Mouse (Mus musculus) cerebellum, adult 9-11 months (tissue): ENCODE data around the gene Htt.
"Not testable (repeated sequence)": the region's sequence is repeated elsewhere in the genome, so short reads cannot be mapped to it uniquely, and the experiment has no call there.

ENCODE experiments used
- DNase-seq: peaks from one replicate; pipeline ENCODE4 v3.0.0; 2022

Gene Htt

DNA sequence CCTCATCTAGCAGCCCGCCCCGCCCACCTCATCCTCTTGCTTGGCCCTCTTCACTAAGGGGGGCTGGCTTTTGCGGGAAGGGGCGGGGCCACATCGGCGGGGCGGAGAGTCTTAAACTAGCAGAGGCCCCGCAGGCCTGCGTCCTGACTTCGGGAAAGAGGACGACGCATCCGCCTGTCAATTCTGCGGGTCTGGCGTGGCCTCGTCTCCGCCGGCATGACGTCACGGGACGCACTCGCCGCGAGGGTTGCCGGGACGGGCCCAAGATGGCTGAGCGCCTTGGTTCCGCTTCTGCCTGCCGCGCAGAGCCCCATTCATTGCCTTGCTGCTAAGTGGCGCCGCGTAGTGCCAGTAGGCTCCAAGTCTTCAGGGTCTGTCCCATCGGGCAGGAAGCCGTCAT lies at the start of gene Htt:
Htt (plus strand) TSS at position 232 of the 400 bp plus-strand sequence.
- DNase-seq: peak; percentile 98

DNA sequence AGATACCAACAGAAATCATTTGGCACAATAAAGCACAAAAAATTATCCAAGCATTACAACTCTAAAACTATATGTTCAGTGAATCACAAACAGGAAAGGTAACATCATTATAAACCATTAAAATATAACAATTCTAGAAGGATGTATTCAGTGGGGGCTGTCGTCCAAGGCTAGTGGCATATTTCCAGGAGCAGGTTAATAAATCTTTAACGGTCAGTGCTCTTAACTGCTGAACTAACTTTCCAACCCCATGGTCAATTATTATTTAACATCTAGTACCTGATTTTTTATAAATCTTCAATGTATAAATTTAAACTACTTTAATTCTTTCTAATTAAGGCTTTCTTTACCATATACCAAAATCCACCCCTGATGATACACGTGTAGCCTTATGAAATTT lies 47.2 kb upstream of the Htt start:
- not testable (repeated sequence) for DNase-seq

DNA sequence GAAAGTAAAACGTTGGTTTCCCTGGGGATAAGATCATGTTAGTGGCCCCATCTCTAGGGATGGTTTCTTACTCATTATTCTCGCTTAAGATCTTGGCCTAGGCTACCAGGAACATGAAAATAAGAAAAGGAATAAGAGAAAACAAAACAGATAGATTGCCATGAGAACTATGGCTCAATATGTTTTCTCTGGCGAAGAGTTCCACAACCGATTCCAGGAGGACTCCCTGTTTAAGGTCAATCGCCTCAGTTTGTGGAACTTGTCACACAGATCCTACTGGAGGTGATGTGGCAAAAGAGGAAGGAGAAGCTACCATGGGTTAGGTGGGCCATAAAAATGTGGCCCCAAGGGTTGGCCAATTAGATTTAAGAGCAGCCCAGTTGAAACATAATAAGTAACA lies 46.7 kb upstream of the Htt start:
- DNase-seq: no peak

DNA sequence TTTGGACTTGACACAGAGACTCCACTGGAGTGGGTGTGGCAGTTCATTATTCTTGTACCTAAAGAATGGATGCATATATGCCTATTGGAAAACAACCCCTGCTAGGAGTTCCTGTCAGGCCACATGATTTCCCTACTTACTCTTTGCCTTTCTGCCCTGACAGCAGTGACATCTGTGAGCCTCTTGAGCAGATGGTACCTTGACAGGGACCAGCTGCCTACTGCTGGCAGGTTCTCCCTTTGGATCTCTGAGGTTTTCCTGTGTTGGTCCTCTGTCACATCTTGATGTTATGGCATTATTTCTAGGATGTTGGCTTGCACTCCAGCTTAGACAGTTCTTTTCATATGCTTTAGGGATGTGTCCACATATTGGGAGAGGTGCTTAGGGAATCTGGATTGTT lies 32.4 kb upstream of the Htt start:
- peak; percentile 22 for DNase-seq

DNA sequence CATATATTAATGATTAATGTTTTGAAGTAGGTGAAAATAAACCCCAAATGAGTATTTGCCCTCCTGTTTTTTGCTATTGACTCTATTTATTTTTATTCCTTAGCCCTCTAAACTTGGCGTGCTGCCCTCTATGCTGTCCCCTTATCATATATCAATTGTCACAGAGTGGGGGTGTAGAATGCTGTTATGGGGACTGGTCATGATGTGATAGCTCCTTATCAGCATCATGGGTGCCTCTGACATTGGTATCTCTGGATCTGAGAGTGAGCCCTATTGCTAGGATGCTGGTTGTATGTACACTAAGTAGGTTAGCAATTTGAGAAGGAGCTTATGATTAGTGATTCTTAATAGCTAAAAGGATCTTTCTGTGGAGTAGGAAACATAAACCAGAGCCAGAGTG lies 31.3 kb upstream of the Htt start:
- DNase-seq: no peak

DNA sequence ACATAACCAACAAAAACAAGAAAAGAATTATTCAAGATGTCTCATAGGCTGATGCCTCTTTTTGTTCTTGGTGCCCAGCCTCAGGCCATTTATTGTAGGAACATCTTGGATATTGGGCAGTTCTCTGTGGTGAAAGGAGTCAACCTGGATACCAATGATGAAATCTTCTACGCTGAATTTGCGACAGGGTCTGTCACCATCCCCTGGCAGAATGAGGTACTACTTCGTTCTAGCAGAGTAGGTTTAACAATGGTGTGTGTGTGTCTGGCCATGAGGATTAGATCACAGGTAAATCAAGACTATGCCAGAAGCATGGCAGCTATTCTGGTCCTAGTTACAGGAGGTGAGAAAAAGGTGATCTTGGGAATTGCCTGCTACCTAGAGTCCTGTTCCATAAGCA lies 10.1 kb upstream of the Htt start:
- no peak for DNase-seq

DNA sequence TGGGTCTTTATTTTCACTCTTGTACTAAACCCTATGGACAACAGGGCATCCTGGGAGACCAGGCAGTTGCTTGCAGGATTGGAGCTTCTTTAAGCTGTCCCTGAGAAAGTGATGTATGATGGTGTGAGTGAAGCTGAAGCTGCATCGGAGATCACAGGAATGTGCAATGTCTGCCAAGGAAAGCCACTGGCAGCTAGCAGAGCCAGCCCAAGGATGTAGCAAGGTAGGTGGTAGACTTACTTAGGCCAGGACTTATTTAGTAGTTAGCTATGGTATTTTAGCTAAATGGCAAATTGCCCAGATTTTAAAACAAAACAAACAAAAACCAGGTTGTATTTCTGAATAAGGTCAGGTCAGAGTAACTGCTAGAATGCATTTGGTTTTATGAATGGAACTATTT lies 2.8 kb upstream of the Htt start:
- DNase-seq: no peak

DNA sequence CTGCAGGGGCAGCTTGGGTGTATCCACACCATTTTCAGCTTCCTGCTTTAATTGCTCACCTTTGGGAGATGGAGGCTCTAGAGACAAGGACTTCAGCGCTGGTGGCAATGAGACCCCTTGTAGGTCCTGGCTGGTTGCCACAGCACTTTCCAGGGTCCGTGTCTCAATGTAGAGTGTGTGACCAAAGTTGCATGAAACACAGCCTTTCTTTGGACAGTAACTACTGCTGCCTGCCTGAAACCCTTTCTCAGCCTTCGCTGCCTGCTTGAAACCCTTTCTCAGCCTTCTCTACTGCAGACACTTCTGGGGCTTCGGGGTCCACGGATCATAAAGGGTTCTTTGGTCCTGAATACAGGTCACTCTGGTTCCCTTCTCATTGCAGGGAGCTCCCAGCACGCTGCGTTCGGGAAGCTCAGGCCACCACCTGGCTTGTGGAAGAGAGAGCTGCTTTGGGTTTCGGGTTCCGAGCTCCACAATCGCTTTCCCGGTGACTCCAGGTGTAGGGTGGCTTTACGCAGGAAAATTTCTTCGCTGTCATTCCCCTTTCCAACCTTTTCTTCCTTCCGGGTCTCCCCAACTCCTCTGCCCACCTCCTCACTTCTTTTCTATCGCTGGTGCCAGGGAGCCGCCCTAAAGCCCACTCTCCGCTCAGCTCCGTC lies 561 bp upstream of the Htt start:
- DNase-seq: peak; percentile 61

DNA sequence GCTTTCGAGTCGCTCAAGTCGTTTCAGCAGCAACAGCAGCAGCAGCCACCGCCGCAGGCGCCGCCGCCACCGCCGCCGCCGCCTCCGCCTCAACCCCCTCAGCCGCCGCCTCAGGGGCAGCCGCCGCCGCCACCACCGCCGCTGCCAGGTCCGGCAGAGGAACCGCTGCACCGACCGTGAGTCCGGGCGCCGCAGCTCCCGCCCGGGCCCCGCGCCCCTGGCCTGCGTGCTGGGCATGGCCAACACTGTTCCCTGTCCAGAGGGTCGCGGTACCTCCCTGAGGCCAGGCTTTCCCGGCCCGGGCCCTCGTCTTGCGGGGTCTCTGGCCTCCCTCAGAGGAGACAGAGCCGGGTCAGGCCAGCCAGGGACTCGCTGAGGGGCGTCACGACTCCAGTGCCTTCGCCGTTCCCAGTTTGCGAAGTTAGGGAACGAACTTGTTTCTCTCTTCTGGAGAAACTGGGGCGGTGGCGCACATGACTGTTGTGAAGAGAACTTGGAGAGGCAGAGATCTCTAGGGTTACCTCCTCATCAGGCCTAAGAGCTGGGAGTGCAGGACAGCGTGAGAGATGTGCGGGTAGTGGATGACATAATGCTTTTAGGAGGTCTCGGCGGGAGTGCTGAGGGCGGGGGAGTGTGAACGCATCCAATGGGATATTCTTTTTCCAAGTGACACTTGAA lies 533 bp downstream of the Htt start:
- DNase-seq: peak; percentile 68

DNA sequence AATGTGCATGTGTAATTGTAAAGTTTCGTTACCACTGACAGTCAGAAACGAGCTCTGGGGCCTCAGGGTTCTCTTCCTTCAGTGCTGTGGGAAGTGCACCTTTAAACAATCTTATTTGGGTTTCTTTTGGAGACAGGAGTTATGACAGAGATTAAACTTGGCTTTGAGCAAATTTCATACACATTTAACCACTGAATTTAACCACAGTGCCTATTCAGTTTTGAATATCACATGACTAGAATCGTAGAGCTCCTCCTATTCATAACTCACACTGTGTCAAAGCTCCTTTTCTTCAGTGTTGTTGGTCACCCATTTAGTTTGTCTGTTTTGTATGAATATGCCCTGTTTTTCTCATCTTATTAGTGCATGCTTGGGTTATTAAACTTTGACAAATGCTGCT lies 10.3 kb downstream of the Htt start:
- no peak for DNase-seq

DNA sequence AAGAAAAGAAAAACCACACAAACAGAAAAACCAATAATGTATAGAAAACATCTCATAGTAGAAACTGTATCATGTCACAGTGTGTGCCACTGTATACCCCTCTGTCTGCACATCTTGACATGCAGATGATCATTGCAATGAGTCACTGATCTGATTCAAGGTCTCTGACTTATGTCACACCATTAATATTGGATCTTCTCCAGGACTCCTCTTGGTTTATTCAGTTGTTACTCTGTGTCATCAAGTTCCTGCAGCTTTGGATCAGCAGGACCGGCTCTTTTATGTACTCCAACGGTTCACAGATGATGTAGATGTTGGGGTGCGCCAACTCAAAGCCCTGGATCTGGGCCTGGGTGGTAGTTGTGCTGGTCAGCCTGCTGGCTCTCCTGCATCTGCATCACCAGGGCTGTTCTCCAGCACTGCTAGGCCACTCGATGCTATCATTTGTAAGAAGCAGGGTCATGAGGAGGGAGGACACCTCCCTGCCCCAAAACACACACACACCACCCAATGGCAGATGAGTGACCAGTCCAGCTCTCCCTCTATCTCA lies 11.2 kb downstream of the Htt start:
- DNase-seq: no peak

DNA sequence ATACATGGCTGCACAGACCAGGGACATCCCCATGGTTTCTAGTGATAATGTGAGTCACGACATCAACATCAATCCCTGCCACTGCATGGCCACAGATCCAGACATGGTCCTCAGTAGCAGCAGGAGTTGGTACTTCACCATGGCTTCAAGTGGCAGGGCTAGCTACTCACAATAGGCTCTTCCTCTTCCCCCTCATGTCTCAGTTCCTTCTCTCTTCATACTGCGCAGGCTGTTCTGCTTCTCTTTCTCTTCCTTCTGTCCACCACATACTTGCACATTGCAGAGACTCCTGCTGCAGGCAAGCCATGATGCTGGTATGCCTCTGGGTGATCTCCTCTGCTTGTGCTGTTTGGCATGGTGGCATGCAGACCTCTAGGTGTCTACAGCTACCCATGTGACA lies 11.9 kb downstream of the Htt start:
- no peak for DNase-seq

DNA sequence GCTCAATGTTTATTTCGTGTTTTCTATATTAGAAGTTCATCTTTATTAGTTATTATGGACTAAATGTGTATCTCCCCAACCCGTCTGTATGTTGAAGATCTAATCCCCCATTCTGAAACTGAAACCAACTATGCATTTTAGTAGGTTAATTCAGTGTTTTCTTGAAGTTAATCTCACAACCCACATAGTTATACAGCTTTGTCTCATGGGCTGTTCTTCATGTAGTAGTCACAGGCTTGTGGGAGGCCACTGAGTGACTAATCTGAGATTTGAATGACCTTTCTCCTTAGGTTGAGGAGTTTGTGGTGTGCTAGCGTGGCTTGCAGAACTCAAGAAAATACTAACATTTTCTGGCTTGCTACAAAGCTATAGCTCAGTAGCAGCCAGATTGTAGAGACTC lies 23.5 kb downstream of the Htt start:
- DNase-seq: no peak

DNA sequence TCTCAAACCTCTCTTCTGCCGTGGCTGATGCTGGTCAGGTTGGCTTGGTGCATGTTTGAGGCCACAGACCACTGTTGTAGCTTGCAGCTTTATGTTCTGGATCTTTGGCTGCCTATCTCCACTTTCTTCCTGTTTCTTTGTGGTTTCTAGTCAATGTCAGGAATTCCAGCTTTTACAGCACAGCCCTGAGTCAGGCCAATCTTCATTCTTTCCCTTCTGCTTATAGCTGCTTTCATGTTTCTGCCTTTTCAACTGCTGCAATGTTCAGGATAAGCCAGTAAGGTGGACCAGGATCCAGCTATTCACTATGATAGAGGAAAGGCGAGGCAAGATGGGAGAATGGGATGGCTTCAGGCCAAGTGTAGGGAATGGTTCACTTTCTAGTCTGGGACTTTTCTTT lies 29.6 kb downstream of the Htt start:
- no peak for DNase-seq

DNA sequence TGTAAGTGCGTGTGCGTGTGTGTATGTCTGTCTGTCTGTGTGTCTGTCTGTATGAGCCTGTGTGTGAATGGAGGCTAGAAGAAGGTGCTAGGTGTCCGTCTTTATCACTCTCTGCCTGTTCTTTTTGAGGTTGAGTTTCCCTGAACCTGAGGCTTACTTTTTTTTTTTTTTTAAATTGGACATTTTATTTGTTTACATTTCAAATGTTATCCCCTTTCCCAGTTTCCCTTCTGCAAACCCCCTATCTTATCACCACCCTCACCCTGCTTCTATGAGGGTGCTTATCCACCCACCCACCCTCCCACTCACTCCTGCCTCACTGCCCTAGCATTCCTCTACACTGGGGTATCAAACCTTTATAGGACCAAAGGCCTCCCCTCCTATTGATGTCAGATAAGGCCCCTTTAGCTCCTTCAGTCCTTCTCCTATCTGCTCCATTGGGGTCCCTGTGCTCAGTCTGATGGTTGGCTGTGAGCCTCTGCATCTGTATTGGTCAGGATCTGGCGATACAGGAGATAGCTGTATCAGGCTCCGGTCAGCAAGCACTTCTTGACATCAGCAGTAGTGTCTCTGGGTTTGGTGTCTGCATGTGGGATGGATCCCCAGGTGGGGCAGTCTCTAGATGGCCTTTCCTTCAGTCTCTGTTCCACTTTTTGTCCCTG lies 38.9 kb downstream of the Htt start:
- DNase-seq: no peak

DNA sequence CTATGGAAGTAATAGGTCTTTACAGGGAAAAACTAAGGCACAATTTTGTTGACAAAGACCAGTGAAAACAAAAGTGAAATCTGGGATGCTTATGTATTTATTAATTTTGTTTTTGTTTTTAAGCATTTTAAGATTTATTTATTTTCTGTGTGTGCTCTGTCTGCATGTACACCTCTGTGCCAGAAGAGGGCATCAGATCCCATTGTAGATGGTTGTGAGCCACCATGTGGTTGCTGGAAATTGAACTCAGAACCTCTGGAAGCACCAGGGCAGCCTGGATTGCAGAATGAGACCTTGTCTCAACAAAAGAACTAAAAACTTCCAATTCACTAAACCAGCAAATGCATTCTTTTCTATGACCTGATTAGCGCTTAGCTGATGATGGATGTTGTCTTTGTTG lies 44.5 kb downstream of the Htt start:
- no peak for DNase-seq

DNA sequence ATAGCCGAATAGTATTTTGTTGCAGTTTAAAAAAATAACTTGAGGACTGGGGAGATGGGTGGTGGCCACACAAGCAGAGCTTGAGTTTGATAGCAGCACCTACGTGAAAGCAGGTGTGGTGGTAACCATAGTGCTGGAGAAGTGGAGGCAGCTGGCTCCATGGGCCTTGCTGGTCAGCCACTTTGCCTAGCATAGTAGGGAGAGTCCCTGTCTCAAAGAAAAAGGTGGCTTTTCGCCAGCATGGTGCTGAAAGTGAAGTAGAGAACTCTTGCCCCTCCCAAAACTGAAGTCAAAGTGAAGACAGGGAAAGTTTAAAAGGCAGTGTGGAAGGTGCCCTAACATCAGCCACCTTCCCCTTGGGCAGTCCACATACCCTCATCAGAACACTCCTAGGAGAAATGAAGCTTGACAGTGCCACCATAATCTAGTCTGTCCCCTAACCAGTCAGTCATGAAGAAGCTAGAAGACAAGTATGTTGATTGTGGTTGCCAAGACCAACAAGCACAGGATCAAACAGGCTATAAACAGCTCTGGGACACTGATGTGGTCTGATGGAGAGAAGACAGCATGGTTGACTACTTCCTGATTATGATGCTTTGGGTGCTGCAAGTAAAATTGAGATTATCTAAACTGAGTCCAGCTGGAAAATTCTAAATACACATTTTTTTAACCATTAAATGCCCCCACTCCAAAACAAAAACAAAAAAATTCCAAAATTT lies 61.0 kb downstream of the Htt start:
- DNase-seq: no peak

DNA sequence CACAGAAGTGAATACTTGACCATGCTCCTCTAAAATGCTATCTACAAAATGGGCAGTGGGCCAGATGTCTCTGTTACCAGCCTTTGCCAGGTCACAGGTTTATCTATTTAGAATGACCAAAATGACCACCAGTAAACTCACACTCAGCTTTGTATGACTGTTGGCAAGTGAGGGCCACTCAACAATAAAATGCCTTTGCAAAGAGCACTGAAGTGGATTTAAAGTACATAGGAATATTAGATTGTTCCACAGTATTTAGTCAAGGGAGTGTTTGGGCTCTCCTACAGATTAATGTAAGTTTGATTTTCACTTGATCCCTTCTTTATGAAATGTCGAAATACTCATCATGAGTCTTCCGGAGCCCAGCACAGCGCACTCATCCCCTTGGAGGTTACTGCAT lies 92.5 kb downstream of the Htt start:
- DNase-seq: no peak

DNA sequence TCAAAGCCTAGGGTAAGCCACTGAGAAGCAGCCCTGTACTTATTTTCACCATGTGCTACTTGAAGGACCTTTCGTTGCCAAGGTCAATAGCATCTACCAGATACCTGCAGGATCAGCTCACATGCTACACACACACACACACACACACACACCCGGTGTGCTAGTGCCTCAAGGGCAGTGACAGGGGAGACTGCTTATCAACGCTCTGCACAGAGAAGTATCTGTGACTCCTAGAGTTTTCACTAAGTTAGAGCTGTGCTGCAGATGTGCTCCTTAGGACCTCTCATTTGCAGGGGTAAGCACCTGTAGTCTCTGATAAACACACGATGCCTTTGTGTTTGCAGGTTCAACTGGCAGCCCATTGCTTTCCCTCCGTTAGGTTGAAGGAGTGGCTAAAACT lies 103.8 kb downstream of the Htt start:
- no peak for DNase-seq

DNA sequence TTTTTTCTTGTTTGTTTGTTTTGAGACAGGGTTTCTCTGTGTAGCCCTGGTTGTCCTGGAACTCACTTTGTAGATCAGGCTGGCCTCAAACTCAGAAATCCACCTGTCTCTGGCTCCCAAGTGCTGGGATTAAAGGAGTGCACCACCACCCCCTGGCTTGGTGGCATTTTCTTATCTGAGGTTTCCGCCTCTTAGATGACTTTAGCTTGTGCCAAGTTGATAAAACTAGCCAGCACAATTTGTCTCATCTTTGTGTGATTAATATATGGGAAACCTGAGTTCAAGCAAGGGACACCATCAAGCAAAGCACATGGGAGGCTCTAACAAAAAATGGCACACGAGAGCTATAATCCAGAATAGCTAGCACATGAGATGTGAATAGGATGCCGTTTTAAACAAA lies 118.8 kb downstream of the Htt start:
- not testable (repeated sequence) for DNase-seq

DNA sequence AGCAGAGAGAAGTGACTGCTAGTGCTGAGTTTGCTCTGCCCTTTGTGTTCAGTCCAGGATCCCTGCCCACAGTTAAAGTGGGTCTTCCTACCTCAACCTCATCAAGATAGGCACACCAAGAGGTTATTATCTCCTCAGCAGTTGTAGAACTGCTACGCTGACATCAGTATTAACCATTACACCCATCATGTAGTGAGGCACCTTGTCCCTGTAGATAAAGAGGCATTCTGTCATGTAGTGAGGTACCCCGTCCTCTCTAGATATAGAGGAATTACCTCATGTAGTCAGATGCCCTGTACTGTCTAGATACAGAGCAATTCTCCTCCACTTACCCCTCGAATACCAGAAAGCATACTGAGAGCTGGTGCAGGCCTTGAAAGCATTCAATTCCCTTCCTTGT lies 119.5 kb downstream of the Htt start:
- no peak for DNase-seq

DNA sequence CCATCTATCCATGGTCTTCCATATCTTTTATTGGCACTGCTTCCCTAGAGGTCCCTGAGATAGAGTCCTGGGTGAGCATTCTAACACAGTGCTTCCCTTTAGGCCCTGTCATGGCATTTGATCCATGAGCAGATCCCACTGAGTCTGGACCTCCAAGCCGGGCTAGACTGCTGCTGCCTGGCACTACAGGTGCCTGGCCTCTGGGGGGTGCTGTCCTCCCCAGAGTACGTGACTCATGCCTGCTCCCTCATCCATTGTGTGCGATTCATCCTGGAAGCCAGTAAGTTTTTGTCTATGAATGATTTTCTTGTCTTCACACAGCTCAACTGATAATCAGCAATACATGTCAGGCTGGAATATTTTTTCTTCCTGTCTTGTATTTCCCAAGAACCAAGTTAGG lies 123.7 kb downstream of the Htt start:
- no peak for DNase-seq

DNA sequence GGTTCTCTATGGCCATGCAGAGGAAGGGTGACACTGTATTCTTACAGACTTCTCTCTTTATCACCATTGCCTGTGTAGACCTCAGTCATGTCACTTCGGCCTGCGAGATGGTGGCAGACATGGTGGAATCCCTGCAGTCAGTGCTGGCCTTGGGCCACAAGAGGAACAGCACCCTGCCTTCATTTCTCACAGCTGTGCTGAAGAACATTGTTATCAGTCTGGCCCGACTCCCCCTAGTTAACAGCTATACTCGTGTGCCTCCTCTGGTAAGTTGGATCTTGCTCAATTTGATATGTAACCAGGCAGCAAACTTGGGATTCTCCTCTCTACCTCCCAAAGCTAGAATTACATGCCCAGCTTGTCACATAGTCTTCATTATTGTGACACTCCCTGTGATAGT lies 127.7 kb downstream of the Htt start:
- DNase-seq: no peak
